Mouse (Mus musculus): ENCODE results near the gene Ttk. TPM values are rescaled to one million over a fixed set of nuclear protein-coding genes. Genes with fewer than 3 reads are reported as not detected.

The Ttk gene
- 30.8 and 42.6 TPM in 2 replicates for polyA plus RNA-seq (2016; fragmentation: Nextera tagmentation; extraction: Ambion mirVana)

- WGBS: 1% methylated on average over 38 of the region's 38 CpGs
- Histone ChIP-seq H3K4me1 (replicated peaks) (peaks cover 19% of the 10 kb centered on the region), H3K4me3 (peak within 1 kb of the TSS; percentile 94), H3K27me3 (ENCODE audit: insufficient read depth, poor library complexity, severe bottlenecking) (no peaks in the 10 kb centered on the region), H3K36me3 (peaks cover 13% of the 10 kb centered on the region), H3K27ac (peak within 1 kb of the TSS; percentile 93), H3K9me3 (no peaks in the 10 kb centered on the region)
- DNase-seq (ENCODE audit: low spot score): peak; percentile 93
Observed at GRCm38 (mm10) chr9:83833811-83834747, at the start of gene Ttk. Gene Ttk, plus strand, starts transcription at chr9:83834689.

GRCm38 (mm10) chr9:83785501-83785900, 49.0 kb upstream of the Ttk start:
- peaks cover 32% of the 10 kb centered on the region for H3K36me3 ChIP-seq
- 70% methylated on average over 1 of the region's 1 CpGs for WGBS
- H3K4me3 ChIP-seq: no peak overlapping the region
- H3K9me3 ChIP-seq: no peaks in the 10 kb centered on the region
- H3K27ac ChIP-seq: no peak overlapping the region
- DNase-seq (ENCODE audit: low spot score): no peak
- H3K4me1 ChIP-seq (replicated peaks): no peaks in the 10 kb centered on the region
- H3K27me3 ChIP-seq (ENCODE audit: insufficient read depth, poor library complexity, severe bottlenecking): no peaks in the 10 kb centered on the region

GRCm38 (mm10) chr9:83789326-83789725, 45.2 kb upstream of the Ttk start:
- Histone ChIP-seq H3K36me3 (peaks cover 13% of the 10 kb centered on the region; the same call in 1 of the 2 replicates), H3K27me3 (ENCODE audit: insufficient read depth, poor library complexity, severe bottlenecking) (no peaks in the 10 kb centered on the region), H3K9me3 (no peaks in the 10 kb centered on the region), H3K27ac (no peak overlapping the region), H3K4me3 (no peak overlapping the region), H3K4me1 (replicated peaks) (no peaks in the 10 kb centered on the region)
- no peak for DNase-seq (ENCODE audit: low spot score)
- 95% methylated on average over 6 of the region's 6 CpGs for WGBS

- 91% methylated on average over 7 of the region's 7 CpGs for WGBS
- no peak overlapping the region for H3K27ac ChIP-seq
- H3K4me3 ChIP-seq: no peak overlapping the region
- DNase-seq (ENCODE audit: low spot score): no peak
- no peaks in the 10 kb centered on the region for H3K4me1 ChIP-seq (replicated peaks)
- no peaks in the 10 kb centered on the region for H3K27me3 ChIP-seq (ENCODE audit: insufficient read depth, poor library complexity, severe bottlenecking)
- no peaks in the 10 kb centered on the region for H3K9me3 ChIP-seq
- no peaks in the 10 kb centered on the region for H3K36me3 ChIP-seq
Observed at GRCm38 (mm10) chr9:83796875-83797274, 37.6 kb upstream of the Ttk start.

GRCm38 (mm10) chr9:83797898-83798297, 36.6 kb upstream of the Ttk start:
- WGBS: 87% methylated on average over 8 of the region's 8 CpGs
- no peaks in the 10 kb centered on the region for H3K4me1 ChIP-seq (replicated peaks)
- no peaks in the 10 kb centered on the region for H3K9me3 ChIP-seq
- H3K27me3 ChIP-seq (ENCODE audit: insufficient read depth, poor library complexity, severe bottlenecking): no peaks in the 10 kb centered on the region
- H3K4me3 ChIP-seq: no peak overlapping the region
- no peaks in the 10 kb centered on the region for H3K36me3 ChIP-seq
- DNase-seq (ENCODE audit: low spot score): no peak
- H3K27ac ChIP-seq: no peak overlapping the region

- no peaks in the 10 kb centered on the region for H3K9me3 ChIP-seq
- WGBS: 64% methylated on average over 13 of the region's 13 CpGs
- peak overlapping the region; percentile 75 for H3K4me3 ChIP-seq
- peaks cover 21% of the 10 kb centered on the region; the same call in 1 of the 2 replicates for H3K27me3 ChIP-seq (ENCODE audit: insufficient read depth, poor library complexity, severe bottlenecking)
- DNase-seq (ENCODE audit: low spot score): no peak
- H3K27ac ChIP-seq: no peak overlapping the region
- H3K4me1 ChIP-seq (replicated peaks): peaks cover 18% of the 10 kb centered on the region
- no peaks in the 10 kb centered on the region for H3K36me3 ChIP-seq
Observed at GRCm38 (mm10) chr9:83804341-83804740, 30.1 kb upstream of the Ttk start.

- peak overlapping the region; percentile 91 for H3K27ac ChIP-seq
- under 1% methylated on average over 37 of the region's 37 CpGs for WGBS
- H3K9me3 ChIP-seq: no peaks in the 10 kb centered on the region
- no peaks in the 10 kb centered on the region for H3K36me3 ChIP-seq
- DNase-seq (ENCODE audit: low spot score): peak; percentile 54
- H3K27me3 ChIP-seq (ENCODE audit: insufficient read depth, poor library complexity, severe bottlenecking): peaks cover 21% of the 10 kb centered on the region; the same call in 1 of the 2 replicates
- peaks cover 18% of the 10 kb centered on the region for H3K4me1 ChIP-seq (replicated peaks)
- peak overlapping the region; percentile 75 for H3K4me3 ChIP-seq
Observed at GRCm38 (mm10) chr9:83805164-83805976, 29.1 kb upstream of the Ttk start.

GRCm38 (mm10) chr9:83805977-83806815, 28.3 kb upstream of the Ttk start, which contains the start of gene Elovl4:
Gene Elovl4, minus strand, starts transcription at chr9:83806277.
- peak within 1 kb of the TSS; percentile 91 for H3K27ac ChIP-seq
- H3K9me3 ChIP-seq: no peaks in the 10 kb centered on the region
- H3K27me3 ChIP-seq (ENCODE audit: insufficient read depth, poor library complexity, severe bottlenecking): peaks cover 21% of the 10 kb centered on the region; the same call in 1 of the 2 replicates
- peaks cover 18% of the 10 kb centered on the region for H3K4me1 ChIP-seq (replicated peaks)
- DNase-seq (ENCODE audit: low spot score): peak; percentile 77
- WGBS: 3% methylated on average over 65 of the region's 71 CpGs
- no peaks in the 10 kb centered on the region for H3K36me3 ChIP-seq
- peak within 1 kb of the TSS; percentile 75 for H3K4me3 ChIP-seq

GRCm38 (mm10) chr9:83807562-83807961, 26.9 kb upstream of the Ttk start:
- Histone ChIP-seq H3K4me3 (no peak overlapping the region), H3K4me1 (replicated peaks) (peaks cover 18% of the 10 kb centered on the region), H3K9me3 (no peaks in the 10 kb centered on the region), H3K27me3 (ENCODE audit: insufficient read depth, poor library complexity, severe bottlenecking) (peaks cover 21% of the 10 kb centered on the region; the same call in 1 of the 2 replicates), H3K36me3 (no peaks in the 10 kb centered on the region), H3K27ac (no peak overlapping the region)
- DNase-seq (ENCODE audit: low spot score): peak; percentile 21
- 8% methylated on average over 2 of the region's 2 CpGs for WGBS

GRCm38 (mm10) chr9:83819188-83819587, 15.3 kb upstream of the Ttk start:
- no peaks in the 10 kb centered on the region for H3K36me3 ChIP-seq
- no peaks in the 10 kb centered on the region for H3K27me3 ChIP-seq (ENCODE audit: insufficient read depth, poor library complexity, severe bottlenecking)
- WGBS: 62% methylated on average over 7 of the region's 7 CpGs
- DNase-seq (ENCODE audit: low spot score): no peak
- H3K4me3 ChIP-seq: no peak overlapping the region
- no peaks in the 10 kb centered on the region for H3K9me3 ChIP-seq
- H3K4me1 ChIP-seq (replicated peaks): no peaks in the 10 kb centered on the region
- H3K27ac ChIP-seq: no peak overlapping the region

- WGBS: 87% methylated on average over 2 of the region's 2 CpGs
- Histone ChIP-seq H3K9me3 (no peaks in the 10 kb centered on the region), H3K4me3 (no peak overlapping the region), H3K27me3 (ENCODE audit: insufficient read depth, poor library complexity, severe bottlenecking) (no peaks in the 10 kb centered on the region), H3K36me3 (no peaks in the 10 kb centered on the region), H3K4me1 (replicated peaks) (no peaks in the 10 kb centered on the region), H3K27ac (no peak overlapping the region)
- DNase-seq (ENCODE audit: low spot score): no peak
Observed at GRCm38 (mm10) chr9:83820976-83821375, 13.5 kb upstream of the Ttk start.

GRCm38 (mm10) chr9:83822925-83823324, 11.6 kb upstream of the Ttk start:
- no peak overlapping the region for H3K4me3 ChIP-seq
- no peaks in the 10 kb centered on the region for H3K4me1 ChIP-seq (replicated peaks)
- H3K9me3 ChIP-seq: no peaks in the 10 kb centered on the region
- no peak for DNase-seq (ENCODE audit: low spot score)
- H3K27me3 ChIP-seq (ENCODE audit: insufficient read depth, poor library complexity, severe bottlenecking): no peaks in the 10 kb centered on the region
- no peaks in the 10 kb centered on the region for H3K36me3 ChIP-seq
- WGBS: 80% methylated on average over 5 of the region's 5 CpGs
- no peak overlapping the region for H3K27ac ChIP-seq
